Mouse (Mus musculus) liver, postnatal 0 days (tissue): Measurements from ENCODE around the gene Ccdc12.

Source experiments
- CTCF ChIP-seq: sonication (generic); IDR thresholded peaks from 2 replicates; pipeline ENCODE4 v1.5.1; 2016; ENCODE audit warnings: antibody characterized with exemption, low read depth
- EP300 ChIP-seq: IDR thresholded peaks from 2 replicates; pipeline ENCODE4 v1.6.1; 2016; ENCODE audit warnings: antibody characterized with exemption, low read depth, mild to moderate bottlenecking

DNA sequence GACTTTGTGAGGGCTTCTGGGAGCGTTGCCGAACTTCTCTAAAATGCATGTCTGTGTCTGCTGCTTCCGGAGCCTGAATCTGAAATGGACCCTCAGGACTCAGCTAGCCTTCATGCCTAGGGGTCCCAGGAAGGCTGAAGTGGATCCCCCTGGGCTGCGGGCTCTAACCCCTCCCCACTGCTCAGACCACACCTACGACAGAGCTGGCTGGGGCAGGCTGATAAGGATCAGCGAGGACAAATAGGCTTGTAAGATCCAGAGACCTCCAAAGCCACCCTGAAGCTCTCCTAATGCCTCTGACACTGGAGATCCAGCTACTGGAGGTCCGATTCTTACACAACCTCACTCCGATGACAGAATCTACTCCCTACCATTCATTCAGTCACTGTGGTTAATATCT, 76.8 kb downstream of the Ccdc12 start:
- TF ChIP-seq CTCF = no peak
- no peak for TF ChIP-seq EP300
